24 mouse cellular contexts compared by ENCODE assay signal in genomic region chr19:56466486-56466885, GRCm38 (mm10). TPM values are rescaled to one million over a fixed set of nuclear protein-coding genes. Genes with fewer than 3 reads are reported as not detected.
DNase-seq lines count a peak whose midpoint lies in the region; ATAC-seq and TF ChIP-seq lines count a peak whose summit lies in the region.
"Had no signal": no experiment of that assay in that cellular context is flagged by ENCODE, and none has a peak within 500 bp of the region (broad histone marks: within the 10 kb centered on the region; RNA-seq: fewer than 3 reads in every experiment).

No protein-coding gene starts in this region.

- no peaks in the 10 kb centered on the region for H3K36me3 ChIP-seq in hindbrain, postnatal 0 days (ENCODE audit: insufficient read depth, low read length)
- no peaks in the 10 kb centered on the region for H3K36me3 ChIP-seq in hindbrain, embryonic 10.5 days
- H3K36me3 ChIP-seq: embryonic facial prominence, embryonic 10.5 days; embryonic facial prominence, embryonic 12.5 days; forebrain, embryonic 10.5 days; forebrain, embryonic 12.5 days had no signal

- H3K27ac ChIP-seq in hindbrain, postnatal 0 days = no peak overlapping the region
- H3K27ac ChIP-seq in hindbrain, embryonic 10.5 days = no peak overlapping the region
- H3K27ac ChIP-seq: embryonic facial prominence, embryonic 10.5 days; embryonic facial prominence, embryonic 12.5 days; forebrain, embryonic 10.5 days; forebrain, embryonic 12.5 days had no signal

- ATAC-seq in hindbrain, postnatal 0 days = 0 out of 2 replicates have a peak, but pooled peaks have one; percentile 38
- ATAC-seq: forebrain, embryonic 14.5 days; forebrain, embryonic 16.5 days; Patski had no signal

- intact Hi-C loops in heart, postnatal 10 days (cut with DNase I) = no loop called here

- H3K9ac ChIP-seq in hindbrain, postnatal 0 days (replicated peaks; ENCODE audit: low read length) = no peak overlapping the region
- H3K9ac ChIP-seq: embryonic facial prominence, embryonic 12.5 days; forebrain, embryonic 12.5 days had no signal

- WGBS in hindbrain, postnatal 0 days = 65% methylated on average over 8 of the region's 8 CpGs
- WGBS in hindbrain, embryonic 10.5 days = 82% methylated on average over 8 of the region's 8 CpGs

- no peaks in the 10 kb centered on the region for H3K27me3 ChIP-seq in hindbrain, postnatal 0 days (ENCODE audit: insufficient read depth, low read length)
- no peaks in the 10 kb centered on the region for H3K27me3 ChIP-seq in hindbrain, embryonic 10.5 days (ENCODE audit: insufficient read depth, poor library complexity, severe bottlenecking)
- H3K27me3 ChIP-seq: embryonic facial prominence, embryonic 12.5 days; Patski had no signal

- no peak overlapping the region for H3K4me3 ChIP-seq in hindbrain, postnatal 0 days (ENCODE audit: low read length)
- no peak overlapping the region for H3K4me3 ChIP-seq in hindbrain, embryonic 10.5 days
- H3K4me3 ChIP-seq: embryonic facial prominence, embryonic 10.5 days; embryonic facial prominence, embryonic 12.5 days; forebrain, embryonic 10.5 days; forebrain, embryonic 12.5 days had no signal

- no peak for DNase-seq in hindbrain, postnatal 0 days (ENCODE audit: low spot score)
- DNase-seq in hindbrain, embryonic 10.5 days (ENCODE audit: low spot score) = no peak
- DNase-seq in Muller cell, postnatal 12 days (ENCODE audit: inconsistent ontology term) = peak; percentile 63
- peak; percentile 17 for DNase-seq in ZHBTc4 (ENCODE audit: low read depth, low spot score)
- DNase-seq in fat pad, adult 2 months (ENCODE audit: extremely low read depth, low read depth, low spot score) = peak; percentile 47
- DNase-seq in heart, postnatal 10 days = no peak
- DNase-seq in right cerebral cortex, adult 18-20 months = no peak
- DNase-seq in thymus, postnatal 14 days = no peak
- DNase-seq: adrenal gland, adult 8-10 months; adrenal gland, postnatal 36 days; cerebellum, adult 11-12 months; cerebellum, adult 2 months; cerebellum, adult 9-10 months; cerebellum, postnatal 10 days; cerebellum, postnatal 25 days had no signal

- no peak overlapping the region for H3K4me2 ChIP-seq in hindbrain, postnatal 0 days (ENCODE audit: low read depth, low read length)
- H3K4me2 ChIP-seq: embryonic facial prominence, embryonic 12.5 days; forebrain, embryonic 12.5 days had no signal

- TF ChIP-seq CTCF in hindbrain, postnatal 0 days (IDR thresholded peaks at IDR 0.05; ENCODE audit: low read depth) = no peak

- H3K4me1 ChIP-seq in hindbrain, postnatal 0 days (ENCODE audit: insufficient read depth, low read length) = no peaks in the 10 kb centered on the region
- no peaks in the 10 kb centered on the region for H3K4me1 ChIP-seq in hindbrain, embryonic 10.5 days (replicated peaks)
- H3K4me1 ChIP-seq: embryonic facial prominence, embryonic 10.5 days had no signal

- no peaks in the 10 kb centered on the region for H3K9me3 ChIP-seq in hindbrain, postnatal 0 days (ENCODE audit: low read length)
- H3K9me3 ChIP-seq in hindbrain, embryonic 10.5 days = peaks cover 3% of the 10 kb centered on the region; the same call in 1 of the 2 replicates
- H3K9me3 ChIP-seq: embryonic facial prominence, embryonic 12.5 days; forebrain, embryonic 10.5 days; forebrain, embryonic 12.5 days had no signal

RNA-seq across cellular contexts. Expression of gene Plekhs1, which starts 5.0 kb away (rescaled TPM):
- not detected in 2 replicates for total RNA-seq in hindbrain, postnatal 0 days (2014; rRNA removed)
- 0.24 and 0.32 TPM in 2 replicates for polyA plus RNA-seq in hindbrain, postnatal 0 days (2015; fragmentation: Nextera tagmentation; extraction: Ambion mirVana)
- 0.07 TPM in 1 of 2 replicates, not detected in the other for polyA plus RNA-seq in hindbrain, embryonic 10.5 days (2016; fragmentation: Nextera tagmentation; extraction: Ambion mirVana)
- under 1 TPM; 0.25 to 0.41 TPM for total RNA-seq in heart, postnatal 10 days (2021)
- total RNA-seq: adrenal gland, adult 18-20 months had no signal
- polyA plus RNA-seq: C2C12 had no signal

Comparison
In these comparisons a context has a peak if more than half of its experiments do, and no peak if none do; other contexts are left out.
1. DNase-seq: peak in Muller cell, postnatal 12 days (single experiment), ZHBTc4 (single experiment) and fat pad, adult 2 months (single experiment); none in hindbrain, postnatal 0 days (single experiment), hindbrain, embryonic 10.5 days (single experiment), heart, postnatal 10 days (0 of 2), right cerebral cortex, adult 18-20 months (single experiment) and thymus, postnatal 14 days (single experiment).